Mouse (Mus musculus) intestine, embryonic 14.5 days (tissue): ENCODE measurements around the gene Rbm11. TPM values are rescaled to one million over a fixed set of nuclear protein-coding genes. Genes with fewer than 3 reads are reported as not detected.

Experiments
- ATAC-seq: fragments of 200-750 bp; cut with Nextera tagmentation; replicated peaks from 2 replicates; pipeline ENCODE4 v1.8.0; 2017; ENCODE audit warnings: low read depth, moderate number of reproducible peaks, moderate TSS enrichment, moderate library complexity; ENCODE audit not compliant: low FRiP score, low TSS enrichment
- DNase-seq: peaks from one replicate; pipeline ENCODE4 v3.0.0-alpha.2; 2018; ENCODE audit warnings: low spot score
- H3K27ac ChIP-seq: fragments of 300-500 bp; sonication (generic); 2 replicates; pipeline ENCODE4 v1.5.1; 2014; ENCODE audit warnings: low read depth, mild to moderate bottlenecking, control low read depth
- H3K27me3 ChIP-seq: fragments of 300-500 bp; sonication (generic); replicated peaks from 2 replicates; pipeline ENCODE4 v1.6.1; 2014; ENCODE audit warnings: low read length, control low read depth; ENCODE audit not compliant: control insufficient read depth, insufficient read depth
- H3K36me3 ChIP-seq: fragments of 300-500 bp; sonication (generic); 2 replicates; pipeline ENCODE4 v1.6.1; 2014; ENCODE audit warnings: low read length, control low read depth; ENCODE audit not compliant: control insufficient read depth, insufficient read depth
- H3K4me1 ChIP-seq: fragments of 300-500 bp; sonication (generic); replicated peaks from 2 replicates; pipeline ENCODE4 v1.6.1; 2014; ENCODE audit warnings: low read length, control low read depth, mixed read lengths; ENCODE audit not compliant: control insufficient read depth, insufficient read depth
- H3K4me2 ChIP-seq: fragments of 300-500 bp; sonication (generic); 2 replicates; pipeline ENCODE4 v1.6.1; 2014; ENCODE audit warnings: low read length
- H3K4me3 ChIP-seq: fragments of 300-500 bp; sonication (generic); 2 replicates; pipeline ENCODE4 v1.5.1; 2014; ENCODE audit warnings: low read depth, low read length, control low read depth, mixed read lengths
- H3K9ac ChIP-seq: fragments of 300-500 bp; sonication (generic); 2 replicates; pipeline ENCODE4 v1.6.1; 2014; ENCODE audit warnings: mild to moderate bottlenecking, low read length
- H3K9me3 ChIP-seq: fragments of 300-500 bp; sonication (generic); 2 replicates; pipeline ENCODE4 v1.6.1; 2016; ENCODE audit warnings: low read length, control low read depth; ENCODE audit not compliant: control insufficient read depth
- WGBS: fragments of 180-500 bp; shearing (Covaris S2); extraction: QIAGEN DNeasy Blood & Tissue Kit; methylation state at CpG from one replicate; pipeline ENCODE4 v1.1.7; 2014; 5-methylcytosine and 5-hydroxymethylcytosine counted together
- polyA plus RNA-seq: library from polyadenylated mRNA; unstranded; fragments of >200 nt; fragmentation: Nextera tagmentation; extraction: Ambion mirVana; gene quantifications from 2 replicates; pipeline ENCODE4 v1.2.1, GENCODE M21; 2014

Rbm11 gene
- polyA plus RNA-seq: 0.22 and 0.50 TPM in 2 replicates

DNA sequence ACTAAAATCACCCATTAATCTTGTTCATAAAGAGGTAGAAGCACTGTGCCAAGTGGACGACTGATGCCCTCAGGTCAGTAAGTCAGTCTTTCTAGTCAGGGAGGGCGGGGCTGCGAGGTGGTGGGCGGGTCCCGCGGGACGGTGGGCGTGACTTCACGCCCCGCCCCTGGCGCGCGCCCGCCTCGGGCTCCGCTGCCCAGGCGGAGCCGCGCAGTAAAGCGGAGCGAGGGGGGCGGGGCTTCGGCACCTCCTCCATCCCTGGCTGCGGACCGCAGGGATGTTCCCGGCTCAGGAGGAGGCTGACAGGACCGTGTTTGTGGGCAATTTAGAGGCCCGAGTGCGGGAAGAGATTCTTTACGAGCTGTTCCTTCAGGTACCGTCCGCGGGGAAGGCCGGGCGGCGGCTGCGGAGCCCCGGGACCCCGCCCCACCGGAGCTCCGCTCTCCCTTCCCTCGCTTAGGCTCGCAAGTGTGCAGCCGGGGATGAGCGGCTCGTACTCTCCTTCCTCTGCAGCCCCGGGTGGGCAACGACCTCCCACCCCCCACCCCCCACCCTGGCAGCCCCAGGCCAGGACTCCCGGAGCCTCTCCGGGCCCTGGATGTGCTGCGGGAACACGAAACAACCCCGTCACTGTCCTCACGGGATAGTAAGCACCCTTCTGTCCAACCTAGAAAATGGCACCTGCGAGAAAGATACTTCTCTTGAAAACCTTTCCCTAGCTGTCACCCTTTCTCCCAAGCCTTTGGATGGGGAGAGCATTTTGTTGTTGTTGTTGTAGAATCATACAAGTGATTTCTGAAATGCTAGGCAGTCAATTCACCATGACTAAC is at the start of gene Rbm11:
Gene Rbm11 (plus strand): TSS at position 174 of the 830 bp plus-strand sequence.
- Histone ChIP-seq H3K4me1 (0 out of 2 replicates have a peak, but pooled peaks cover 5% of the 10 kb centered on the region), H3K36me3 (no peaks in the 10 kb centered on the region), H3K9me3 (no peaks in the 10 kb centered on the region), H3K27ac (no peak within 1 kb of the TSS), H3K4me3 (peak within 1 kb of the TSS; percentile 72), H3K9ac (peak within 1 kb of the TSS; percentile 34), H3K4me2 (peak within 1 kb of the TSS; percentile 75), H3K27me3 (peaks cover 12% of the 10 kb centered on the region)
- peak; percentile 87 for DNase-seq
- WGBS: under 1% methylated on average over 55 of the region's 55 CpGs
- peak; percentile 92 for ATAC-seq

- H3K9ac ChIP-seq: no peak overlapping the region
- no peaks in the 10 kb centered on the region for H3K4me1 ChIP-seq
- 82% methylated on average over 1 of the region's 1 CpGs for WGBS
- ATAC-seq (no peak), DNase-seq (no peak)
- no peaks in the 10 kb centered on the region for H3K9me3 ChIP-seq
- no peak overlapping the region for H3K4me2 ChIP-seq
- H3K27me3 ChIP-seq: no peaks in the 10 kb centered on the region
- H3K4me3 ChIP-seq: no peak overlapping the region
- no peaks in the 10 kb centered on the region for H3K36me3 ChIP-seq
- no peak overlapping the region for H3K27ac ChIP-seq
Measured at GRCm38 (mm10) chr16:75545310-75545709, 47.3 kb upstream of the Rbm11 start.

- no peak for ATAC-seq
- 94% methylated on average over 2 of the region's 2 CpGs for WGBS
- Histone ChIP-seq H3K4me3 (no peak overlapping the region), H3K9me3 (no peaks in the 10 kb centered on the region), H3K4me1 (no peaks in the 10 kb centered on the region), H3K9ac (no peak overlapping the region), H3K36me3 (no peaks in the 10 kb centered on the region), H3K4me2 (no peak overlapping the region), H3K27ac (no peak overlapping the region), H3K27me3 (no peaks in the 10 kb centered on the region)
- no peak for DNase-seq
Measured at GRCm38 (mm10) chr16:75562910-75563309, 29.7 kb upstream of the Rbm11 start.

DNA sequence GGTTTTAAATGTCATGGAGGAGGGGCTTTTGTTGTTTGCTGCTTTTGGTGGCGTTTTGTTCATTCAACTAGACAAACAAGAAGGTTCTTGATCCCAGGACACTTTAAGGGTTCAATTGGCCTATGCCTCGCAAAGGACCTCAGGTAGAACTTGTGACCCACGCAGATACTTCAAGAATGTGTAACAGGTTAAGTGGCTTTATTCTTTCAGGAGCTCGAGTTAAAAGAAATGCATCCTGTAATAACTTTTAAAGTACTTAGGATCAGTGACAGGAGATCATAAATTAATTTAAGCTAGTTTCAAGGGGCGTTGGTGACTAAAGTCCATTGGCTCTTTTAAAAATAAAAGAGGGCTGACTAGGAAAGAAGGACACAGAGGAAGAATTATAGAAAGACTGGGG is 10.4 kb upstream of the Rbm11 start:
- Histone ChIP-seq H3K36me3 (no peaks in the 10 kb centered on the region), H3K4me3 (no peak overlapping the region)
- no peak for ATAC-seq

GRCm38 (mm10) chr16:75585961-75586360 is 6.7 kb upstream of the Rbm11 start, which contains the start of gene Lipi:
Gene Lipi, minus strand, starts transcription at chr16:75586061.
- no peaks in the 10 kb centered on the region for H3K27me3 ChIP-seq
- DNase-seq (no peak), ATAC-seq (no peak)
- no peaks in the 10 kb centered on the region for H3K9me3 ChIP-seq
- no peaks in the 10 kb centered on the region for H3K36me3 ChIP-seq
- WGBS: 77% methylated on average over 7 of the region's 7 CpGs
- H3K4me2 ChIP-seq: no peak within 1 kb of the TSS
- H3K4me3 ChIP-seq: no peak within 1 kb of the TSS
- no peak within 1 kb of the TSS for H3K27ac ChIP-seq
- no peaks in the 10 kb centered on the region for H3K4me1 ChIP-seq
- no peak within 1 kb of the TSS for H3K9ac ChIP-seq

More for the DNA sequence above, 10.4 kb upstream of the Rbm11 start:
- no peak for DNase-seq
- Histone ChIP-seq H3K4me1 (no peaks in the 10 kb centered on the region), H3K9ac (no peak overlapping the region), H3K27me3 (no peaks in the 10 kb centered on the region), H3K9me3 (no peaks in the 10 kb centered on the region), H3K27ac (no peak overlapping the region), H3K4me2 (no peak overlapping the region)
- WGBS: 52% methylated on average over 5 of the region's 5 CpGs

GRCm38 (mm10) chr16:75586466-75586865 is 6.2 kb upstream of the Rbm11 start:
- Histone ChIP-seq H3K27ac (no peak overlapping the region), H3K9me3 (no peaks in the 10 kb centered on the region), H3K4me3 (no peak overlapping the region), H3K4me2 (no peak overlapping the region), H3K27me3 (no peaks in the 10 kb centered on the region), H3K4me1 (no peaks in the 10 kb centered on the region), H3K9ac (no peak overlapping the region), H3K36me3 (no peaks in the 10 kb centered on the region)
- DNase-seq (no peak), ATAC-seq (no peak)
- WGBS: 27% methylated on average over 3 of the region's 3 CpGs

DNA sequence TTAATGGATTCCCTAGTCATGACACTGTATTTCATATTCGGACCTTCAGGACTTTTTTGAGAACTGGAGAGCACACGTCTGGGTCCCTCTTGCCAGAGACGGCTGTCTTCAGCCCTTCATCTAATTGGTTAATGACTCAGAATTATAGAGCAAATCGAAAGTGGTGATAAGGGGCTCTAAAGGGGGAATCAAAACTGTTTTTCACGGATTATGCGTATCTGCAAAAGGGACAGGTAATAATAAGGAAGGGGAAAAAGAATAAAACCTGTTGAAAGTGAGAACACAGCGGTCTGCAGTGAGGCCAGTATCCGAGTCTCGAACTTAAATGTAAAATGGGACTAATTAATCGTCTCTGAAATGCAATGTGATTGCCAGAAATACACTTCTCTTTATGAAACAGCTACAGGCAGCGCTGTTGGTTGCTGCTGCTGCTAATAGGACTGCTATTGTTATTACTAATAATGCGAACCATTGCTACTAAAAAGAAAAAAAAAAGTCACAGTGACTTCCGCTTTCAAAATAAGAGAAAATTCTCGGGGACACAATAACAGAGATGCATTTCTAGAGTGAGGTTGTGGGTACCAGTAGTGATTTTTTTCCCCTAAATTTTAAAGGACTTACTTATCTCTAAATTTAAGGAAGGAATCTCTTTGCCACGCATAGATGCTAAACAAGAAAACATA is 998 bp downstream of the Rbm11 start:
- WGBS: 17% methylated on average over 15 of the region's 15 CpGs
- no peak for DNase-seq
- ATAC-seq: no peak

DNA sequence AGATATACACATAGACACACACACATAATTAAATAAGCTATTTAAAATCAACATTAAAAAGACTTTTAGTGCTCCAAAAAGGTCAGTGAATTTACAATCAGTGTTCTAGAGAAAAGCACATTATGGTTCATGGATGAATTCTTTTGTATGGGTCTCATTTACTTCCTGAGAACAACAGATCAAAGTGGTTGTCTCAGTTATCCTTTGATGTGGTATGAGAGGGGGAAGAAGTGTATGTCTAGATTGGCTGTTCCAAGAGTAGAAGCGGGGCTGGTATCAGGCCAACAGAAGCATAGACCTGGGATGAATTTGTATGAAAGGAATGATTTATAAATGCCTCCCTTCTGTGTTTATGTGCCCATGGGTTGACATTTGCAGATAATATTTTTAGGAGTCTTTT is 13.8 kb downstream of the Rbm11 start:
- H3K4me1 ChIP-seq: no peaks in the 10 kb centered on the region
- H3K4me3 ChIP-seq: no peak overlapping the region
- H3K9ac ChIP-seq: no peak overlapping the region
- DNase-seq (no peak), ATAC-seq (no peak)
- 57% methylated on average over 1 of the region's 1 CpGs for WGBS
- H3K27ac ChIP-seq: no peak overlapping the region
- H3K9me3 ChIP-seq: peaks cover 2% of the 10 kb centered on the region; the same call in 1 of the 2 replicates
- no peak overlapping the region for H3K4me2 ChIP-seq
- H3K36me3 ChIP-seq: no peaks in the 10 kb centered on the region
- no peaks in the 10 kb centered on the region for H3K27me3 ChIP-seq

More for the DNA sequence above, 998 bp downstream of the Rbm11 start:
- Histone ChIP-seq H3K9ac (no peak overlapping the region), H3K27ac (no peak overlapping the region), H3K9me3 (no peaks in the 10 kb centered on the region), H3K36me3 (no peaks in the 10 kb centered on the region), H3K4me3 (peak overlapping the region; percentile 72), H3K4me2 (peak overlapping the region; percentile 75), H3K27me3 (peaks cover 12% of the 10 kb centered on the region), H3K4me1 (0 out of 2 replicates have a peak, but pooled peaks cover 5% of the 10 kb centered on the region)
